Mouse (Mus musculus): ENCODE measurements at regions not wholly inside any gene's neighbourhood (a gene's known extent, or its start where the extent isn't known, plus 50 kb on each side); places are given as distances from the start of the nearest gene placed in this dataset.

DNA sequence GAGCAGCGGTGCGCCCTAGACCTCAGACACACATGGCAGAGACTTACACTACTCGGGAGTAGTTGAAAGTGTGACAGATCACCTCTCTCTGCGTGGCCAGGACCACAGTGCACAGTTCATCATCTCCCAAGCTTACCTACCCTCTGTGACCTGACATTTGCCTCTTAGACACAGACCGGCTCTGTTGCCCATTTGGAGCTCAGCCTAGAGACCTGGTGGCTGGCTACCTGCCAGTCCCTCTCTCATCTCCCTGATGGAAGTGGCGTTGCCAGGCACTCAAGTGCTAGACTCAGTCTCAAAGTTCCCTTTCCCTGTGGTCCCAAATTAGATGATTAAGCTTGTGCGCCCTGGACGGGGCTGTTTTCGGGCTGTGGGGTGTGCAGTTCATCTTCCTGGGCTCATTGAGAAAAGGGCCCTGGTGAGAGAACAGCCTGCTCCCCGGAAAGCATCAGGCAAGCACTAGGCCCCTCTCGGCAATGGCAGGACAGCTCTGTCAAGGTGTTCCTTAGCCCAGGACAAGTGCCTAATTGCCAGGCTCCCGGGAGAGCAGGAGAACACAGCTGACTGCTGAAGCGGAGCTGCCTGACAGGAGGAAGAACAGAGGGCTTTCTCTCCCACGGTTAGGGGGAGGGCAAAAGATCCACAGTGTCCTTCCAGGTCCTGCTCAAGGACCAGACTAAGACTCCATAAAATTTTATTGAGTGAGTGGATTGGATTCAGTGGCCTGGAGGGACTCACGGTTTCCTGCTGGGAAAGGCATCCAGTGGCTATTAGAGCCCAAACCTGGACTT is 119.5 kb upstream of the A530016L24Rik start:
- Histone ChIP-seq H3K27me3 (peaks cover 4% of the 10 kb centered on the region; the same call in 1 of the 2 replicates), H3K4me3 (no peak overlapping the region), H3K9ac (no peak overlapping the region), H3K9me3 (0 out of 2 replicates have a peak, but pooled peaks cover 4% of the 10 kb centered on the region), H3K27ac (no peak overlapping the region), H3K4me1 (replicated peaks) (peaks cover 21% of the 10 kb centered on the region), H3K36me3 (no peaks in the 10 kb centered on the region), H3K4me2 (no peak overlapping the region)
- ATAC-seq (ENCODE audit: low FRiP score): no peak
- WGBS: 64% methylated on average over 15 of the region's 15 CpGs

DNA sequence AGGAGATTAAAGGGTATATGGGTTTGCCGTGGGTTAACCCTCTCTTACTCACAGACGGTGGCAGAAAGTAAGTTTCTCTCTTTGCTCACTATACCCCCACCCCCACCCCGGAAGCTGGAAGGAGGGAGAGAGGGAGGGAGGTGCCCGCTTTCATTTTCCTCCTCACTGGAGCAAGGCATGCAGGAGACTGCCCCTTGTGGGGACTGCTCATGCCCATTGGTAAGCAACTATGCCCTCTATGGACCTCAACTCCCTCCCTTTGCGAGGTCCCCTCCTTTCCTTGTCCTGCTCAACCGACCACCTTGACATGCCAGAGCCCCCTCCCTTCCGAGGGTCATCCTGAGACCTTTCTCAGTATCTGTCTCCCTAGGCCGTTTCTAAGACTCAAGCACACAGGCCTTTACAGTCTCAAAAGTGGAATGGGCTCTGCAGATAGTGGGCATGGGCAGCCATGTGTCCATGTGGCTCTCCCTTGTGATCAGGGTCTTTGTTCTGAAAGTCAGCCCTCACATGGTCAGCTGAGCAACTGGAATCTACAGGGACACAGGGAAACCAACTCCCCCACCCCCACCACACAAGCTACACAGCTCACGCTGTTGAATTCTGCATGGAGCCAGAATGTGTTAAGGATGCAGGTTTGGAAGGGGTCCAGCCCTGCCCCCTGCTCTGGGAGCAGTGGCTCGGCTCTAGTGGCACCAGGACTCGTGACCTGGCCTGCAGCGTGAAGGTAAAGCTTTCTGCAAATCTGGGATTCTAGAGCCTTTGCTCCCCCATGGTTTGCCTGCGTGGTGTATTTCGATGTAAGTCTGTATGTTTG is 116.8 kb upstream of the A530016L24Rik start:
- H3K9ac ChIP-seq: no peak overlapping the region
- H3K4me2 ChIP-seq: no peak overlapping the region
- no peak for ATAC-seq (ENCODE audit: low FRiP score)
- no peaks in the 10 kb centered on the region for H3K9me3 ChIP-seq
- no peak overlapping the region for H3K4me3 ChIP-seq
- no peaks in the 10 kb centered on the region for H3K36me3 ChIP-seq
- H3K27me3 ChIP-seq: peaks cover 10% of the 10 kb centered on the region; the same call in 1 of the 2 replicates
- no peak overlapping the region for H3K27ac ChIP-seq
- WGBS: 76% methylated on average over 14 of the region's 14 CpGs
- H3K4me1 ChIP-seq (replicated peaks): peaks cover 28% of the 10 kb centered on the region

DNA sequence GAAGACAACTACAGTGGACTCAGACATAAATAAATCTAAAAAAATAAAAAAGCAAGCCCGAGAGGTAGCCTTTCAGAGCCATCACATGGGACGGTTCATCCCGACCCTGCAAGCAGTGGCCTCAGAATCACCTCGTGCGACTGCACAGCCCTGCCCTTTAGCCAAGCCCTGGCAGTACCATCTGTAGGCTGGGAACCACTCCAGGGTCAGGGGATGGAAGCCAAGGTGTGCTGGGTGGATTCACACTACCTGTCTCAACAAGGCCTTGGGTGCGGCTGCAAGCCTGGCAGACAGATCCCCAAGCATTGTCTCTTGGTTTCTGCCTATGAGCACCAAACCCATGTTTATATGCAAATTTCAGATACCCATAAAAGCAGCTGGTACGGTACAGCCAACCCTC is 115.3 kb upstream of the A530016L24Rik start:
- H3K4me2 ChIP-seq: no peak overlapping the region
- peaks cover 10% of the 10 kb centered on the region; the same call in 1 of the 2 replicates for H3K27me3 ChIP-seq
- ATAC-seq (ENCODE audit: low FRiP score): no peak
- peaks cover 39% of the 10 kb centered on the region for H3K4me1 ChIP-seq (replicated peaks)
- H3K9me3 ChIP-seq: no peaks in the 10 kb centered on the region
- H3K9ac ChIP-seq: no peak overlapping the region
- 90% methylated on average over 7 of the region's 7 CpGs for WGBS
- no peak overlapping the region for H3K27ac ChIP-seq
- no peak overlapping the region for H3K4me3 ChIP-seq
- no peaks in the 10 kb centered on the region for H3K36me3 ChIP-seq

DNA sequence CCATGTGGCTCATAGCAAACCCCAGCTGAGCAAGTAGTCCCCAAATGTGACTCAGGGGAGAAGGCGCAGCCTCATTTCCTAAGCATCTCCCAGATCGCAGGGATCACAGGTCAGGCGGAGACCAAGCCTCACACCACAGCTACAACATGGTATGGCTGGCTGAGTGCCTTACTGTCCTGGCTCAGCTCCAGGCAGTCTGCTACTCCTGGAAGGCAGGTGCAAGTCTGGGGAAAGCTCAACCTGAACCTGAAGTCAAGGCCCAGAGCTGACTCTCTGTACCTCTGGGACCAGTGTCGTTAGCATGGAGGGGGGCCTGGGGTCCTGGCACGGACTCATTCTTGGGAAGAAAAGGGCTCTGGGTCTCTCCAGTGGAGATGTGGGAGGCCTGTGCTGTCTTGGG is 113.0 kb upstream of the A530016L24Rik start:
- Histone ChIP-seq H3K4me2 (no peak overlapping the region), H3K4me1 (replicated peaks) (peaks cover 30% of the 10 kb centered on the region), H3K9me3 (no peaks in the 10 kb centered on the region), H3K27me3 (peaks cover 6% of the 10 kb centered on the region; the same call in 1 of the 2 replicates), H3K27ac (no peak overlapping the region), H3K36me3 (no peaks in the 10 kb centered on the region), H3K9ac (no peak overlapping the region), H3K4me3 (no peak overlapping the region)
- ATAC-seq (ENCODE audit: low FRiP score): no peak
- 79% methylated on average over 5 of the region's 5 CpGs for WGBS

DNA sequence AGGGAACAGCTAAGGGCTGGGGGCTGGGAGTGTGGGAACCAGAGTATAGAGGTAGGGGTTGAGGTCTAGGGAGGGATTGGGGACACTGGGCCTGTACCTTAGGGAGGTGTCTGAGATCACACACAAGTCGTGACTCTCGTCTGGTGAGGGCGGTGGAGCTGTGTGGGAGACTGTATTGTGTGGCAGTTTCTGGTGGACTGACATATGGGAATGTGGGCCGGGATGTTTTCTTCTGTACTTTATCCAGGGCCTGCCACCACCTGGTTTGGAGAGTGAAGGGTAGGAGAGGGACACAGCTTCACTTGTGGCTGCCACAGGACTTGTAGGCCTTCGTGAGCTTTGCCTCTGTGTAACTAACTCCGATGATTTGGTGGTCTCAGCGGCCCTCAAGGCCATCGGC is 112.5 kb upstream of the A530016L24Rik start:
- peaks cover 34% of the 10 kb centered on the region for H3K4me1 ChIP-seq (replicated peaks)
- ATAC-seq (ENCODE audit: low FRiP score): no peak
- H3K9me3 ChIP-seq: no peaks in the 10 kb centered on the region
- no peak overlapping the region for H3K4me2 ChIP-seq
- no peak overlapping the region for H3K27ac ChIP-seq
- H3K27me3 ChIP-seq: peaks cover 6% of the 10 kb centered on the region; the same call in 1 of the 2 replicates
- H3K9ac ChIP-seq: no peak overlapping the region
- no peaks in the 10 kb centered on the region for H3K36me3 ChIP-seq
- no peak overlapping the region for H3K4me3 ChIP-seq
- WGBS: 88% methylated on average over 8 of the region's 8 CpGs

DNA sequence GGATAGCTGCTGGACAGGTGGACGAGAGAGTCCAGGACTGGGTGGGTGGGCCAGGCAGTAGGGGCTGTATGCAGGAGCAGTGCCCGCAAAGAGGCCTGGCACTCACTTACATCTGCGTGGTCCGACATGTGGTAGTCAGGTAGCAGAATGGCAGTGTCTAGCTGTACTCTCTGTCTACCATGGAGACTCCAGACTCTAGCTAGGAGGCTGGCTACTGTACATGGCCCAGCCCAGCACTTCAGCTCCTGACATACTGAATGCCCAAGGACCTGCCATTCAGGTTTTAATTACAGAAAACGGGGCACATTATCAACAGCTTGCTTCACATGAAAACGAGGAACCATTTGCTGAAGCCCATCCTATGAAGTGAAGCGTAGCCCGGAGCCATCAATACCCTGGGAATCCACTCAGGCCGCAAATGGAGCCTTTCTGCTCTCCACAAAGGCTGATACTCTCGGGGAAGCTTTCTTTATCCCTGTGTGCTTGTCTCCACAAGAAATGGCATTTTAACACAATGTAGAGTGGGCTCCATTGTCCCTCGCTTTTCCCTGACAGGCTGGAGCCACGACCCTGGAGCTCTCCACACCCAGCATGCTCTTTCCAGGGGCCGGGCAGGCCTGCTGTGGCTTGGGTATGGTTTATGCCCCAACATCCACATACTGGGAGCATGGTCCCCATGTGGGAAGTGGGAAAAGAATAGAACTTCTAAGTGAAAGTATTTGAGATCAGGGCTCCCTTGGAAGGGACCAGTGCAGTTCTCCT is 110.6 kb upstream of the A530016L24Rik start:
- 42% methylated on average over 13 of the region's 13 CpGs for WGBS
- Histone ChIP-seq H3K27me3 (peaks cover 13% of the 10 kb centered on the region; the same call in 1 of the 2 replicates), H3K27ac (peak overlapping the region; percentile 18; the same call in 1 of the 2 replicates), H3K4me2 (no peak overlapping the region), H3K9me3 (no peaks in the 10 kb centered on the region), H3K36me3 (no peaks in the 10 kb centered on the region), H3K9ac (no peak overlapping the region), H3K4me1 (replicated peaks) (peaks cover 27% of the 10 kb centered on the region), H3K4me3 (no peak overlapping the region)
- no peak for ATAC-seq (ENCODE audit: low FRiP score)

DNA sequence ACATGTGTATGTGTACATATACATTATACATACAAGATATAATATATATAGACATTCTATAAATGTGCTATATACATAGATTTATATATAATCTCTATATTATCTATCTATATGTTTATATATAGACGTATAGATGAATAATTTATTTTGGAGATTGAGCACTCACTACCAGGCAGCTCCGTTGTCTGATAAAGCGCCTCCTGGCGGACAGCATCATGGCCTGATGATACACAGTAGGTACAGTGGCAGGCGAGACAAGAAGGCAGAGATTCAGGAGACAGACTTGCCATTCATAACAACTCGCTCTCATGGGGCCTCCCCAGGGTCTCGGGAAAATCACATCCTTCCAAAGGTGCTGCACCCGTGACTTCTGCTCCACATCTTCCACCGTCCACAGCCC is 101.4 kb upstream of the A530016L24Rik start:
- no peak for ATAC-seq (ENCODE audit: low FRiP score)
- Histone ChIP-seq H3K9ac (no peak overlapping the region), H3K27ac (no peak overlapping the region), H3K9me3 (no peaks in the 10 kb centered on the region; the same call in 1 of the 2 replicates), H3K36me3 (no peaks in the 10 kb centered on the region), H3K4me1 (replicated peaks) (no peaks in the 10 kb centered on the region), H3K27me3 (peaks cover 7% of the 10 kb centered on the region; the same call in 1 of the 2 replicates), H3K4me3 (no peak overlapping the region), H3K4me2 (no peak overlapping the region)
- 76% methylated on average over 9 of the region's 9 CpGs for WGBS

DNA sequence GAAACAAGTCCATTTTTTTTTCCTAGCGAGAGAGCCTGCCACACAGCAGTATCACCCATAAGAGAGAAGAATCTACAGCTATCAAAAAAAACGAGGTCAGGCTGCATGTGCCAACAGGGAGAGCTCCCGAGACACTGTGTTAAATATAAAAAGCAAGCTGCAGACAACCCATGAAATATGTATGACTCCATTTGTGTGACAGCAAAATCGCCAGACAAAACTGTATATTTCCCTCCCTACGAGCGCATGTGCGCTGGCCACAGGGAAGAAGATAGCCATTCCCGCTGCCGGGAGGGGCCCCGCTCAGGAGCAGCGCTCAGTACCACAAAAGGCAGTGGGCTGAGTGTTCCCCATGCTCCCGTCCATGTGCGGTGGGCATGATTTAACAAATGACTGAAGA is 93.3 kb upstream of the A530016L24Rik start:
- H3K4me1 ChIP-seq (replicated peaks): peaks cover 22% of the 10 kb centered on the region
- H3K9ac ChIP-seq: no peak overlapping the region
- WGBS: 53% methylated on average over 13 of the region's 13 CpGs
- no peaks in the 10 kb centered on the region for H3K9me3 ChIP-seq
- H3K36me3 ChIP-seq: no peaks in the 10 kb centered on the region
- H3K4me2 ChIP-seq: no peak overlapping the region
- 0 out of 2 replicates have a peak overlapping the region, but pooled peaks have one; percentile 35 for H3K27ac ChIP-seq
- 0 out of 2 replicates have a peak, but pooled peaks cover 2% of the 10 kb centered on the region for H3K27me3 ChIP-seq
- peak; percentile 36; the same call in 1 of the 2 replicates for ATAC-seq (ENCODE audit: low FRiP score)
- H3K4me3 ChIP-seq: no peak overlapping the region

DNA sequence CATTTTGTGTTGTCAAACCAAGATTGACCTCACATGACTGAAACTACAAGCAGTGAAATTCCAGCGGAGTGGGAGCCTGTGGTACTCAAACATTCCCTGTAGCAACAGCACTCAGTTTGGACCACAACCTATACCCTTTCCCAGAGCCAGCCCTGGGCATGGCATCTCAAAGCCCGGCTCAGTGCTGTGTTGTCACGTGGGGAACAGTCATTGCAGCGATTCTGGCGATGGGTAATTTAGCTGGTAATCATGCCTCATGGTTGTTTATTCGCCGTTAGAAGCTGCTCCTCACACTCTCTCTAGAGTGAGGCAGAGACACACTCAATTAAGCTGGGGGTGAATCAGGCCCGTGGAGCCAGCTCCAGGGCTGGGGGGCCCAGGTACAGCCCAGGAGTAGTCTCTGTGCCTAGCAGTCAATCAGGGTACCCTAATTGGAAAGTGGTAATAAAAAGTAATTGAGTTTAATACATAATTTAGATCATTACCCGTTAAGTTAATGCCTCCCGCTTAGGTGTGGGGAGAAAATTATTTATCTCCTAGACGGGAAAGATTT is 85.5 kb upstream of the A530016L24Rik start:
- H3K27ac ChIP-seq: peak overlapping the region; percentile 35; the same call in 1 of the 2 replicates
- no peaks in the 10 kb centered on the region for H3K9me3 ChIP-seq
- H3K4me3 ChIP-seq: no peak overlapping the region
- peaks cover 41% of the 10 kb centered on the region for H3K4me1 ChIP-seq (replicated peaks)
- peak; percentile 79 for ATAC-seq (ENCODE audit: low FRiP score)
- WGBS: 55% methylated on average over 11 of the region's 11 CpGs
- no peak overlapping the region for H3K4me2 ChIP-seq
- no peak overlapping the region for H3K9ac ChIP-seq
- peaks cover 8% of the 10 kb centered on the region; the same call in 1 of the 2 replicates for H3K27me3 ChIP-seq
- H3K36me3 ChIP-seq: no peaks in the 10 kb centered on the region

DNA sequence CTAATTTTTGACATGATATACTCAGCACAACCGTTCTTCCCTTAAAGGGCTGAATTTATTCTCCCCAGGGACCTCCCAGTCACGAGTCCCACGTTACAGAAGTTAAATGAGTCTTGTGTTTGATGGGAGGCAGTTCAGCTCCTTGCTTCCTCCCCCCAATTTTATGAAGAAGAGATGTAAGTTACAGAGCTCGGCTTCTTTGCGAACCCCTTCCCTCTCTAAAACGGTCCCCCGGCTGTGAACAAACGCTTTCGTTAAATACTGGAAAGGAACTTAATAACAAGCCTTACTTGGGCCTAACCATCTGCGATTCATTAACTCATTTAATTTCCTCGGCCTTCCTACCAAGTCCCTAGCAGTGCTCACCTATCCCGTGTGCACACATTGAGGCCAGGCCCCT is 84.9 kb upstream of the A530016L24Rik start:
- Histone ChIP-seq H3K27ac (no peak overlapping the region), H3K4me2 (no peak overlapping the region), H3K9me3 (no peaks in the 10 kb centered on the region), H3K9ac (no peak overlapping the region), H3K4me3 (no peak overlapping the region), H3K36me3 (no peaks in the 10 kb centered on the region), H3K4me1 (replicated peaks) (peaks cover 41% of the 10 kb centered on the region), H3K27me3 (peaks cover 8% of the 10 kb centered on the region; the same call in 1 of the 2 replicates)
- ATAC-seq (ENCODE audit: low FRiP score): no peak
- 67% methylated on average over 12 of the region's 12 CpGs for WGBS

DNA sequence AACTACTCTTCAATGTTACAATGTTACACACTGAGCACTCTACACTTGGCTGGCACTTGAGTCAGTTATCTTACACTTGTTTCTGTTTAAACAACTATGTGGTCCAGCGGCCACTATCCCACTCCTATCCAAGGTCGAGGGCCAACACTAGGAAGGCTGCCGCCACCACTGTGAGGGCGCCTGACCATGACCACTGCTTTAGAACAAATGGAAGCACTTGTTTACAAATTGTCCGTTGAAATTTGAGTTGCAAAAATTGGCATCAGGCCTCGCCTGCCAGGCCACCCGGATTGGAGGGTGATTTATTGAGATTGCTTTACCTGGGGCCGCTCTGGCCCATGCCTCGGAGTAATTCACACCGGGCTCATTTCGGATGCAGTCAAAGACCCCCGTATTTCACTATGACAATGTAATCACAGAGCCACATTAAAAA is 83.5 kb upstream of the A530016L24Rik start:
- no peaks in the 10 kb centered on the region for H3K9me3 ChIP-seq
- ATAC-seq (ENCODE audit: low FRiP score): no peak
- WGBS: 67% methylated on average over 12 of the region's 12 CpGs
- H3K36me3 ChIP-seq: no peaks in the 10 kb centered on the region
- H3K27ac ChIP-seq: no peak overlapping the region
- no peak overlapping the region for H3K4me3 ChIP-seq
- peaks cover 11% of the 10 kb centered on the region; the same call in 1 of the 2 replicates for H3K27me3 ChIP-seq
- no peak overlapping the region for H3K4me2 ChIP-seq
- H3K4me1 ChIP-seq (replicated peaks): peaks cover 45% of the 10 kb centered on the region
- no peak overlapping the region for H3K9ac ChIP-seq
